Mouse (Mus musculus): ENCODE data around the gene Nt5c3.
"Not testable (repeated sequence)": the region's sequence is repeated elsewhere in the genome, so short reads cannot be mapped to it uniquely, and the experiment has no call there.

The Nt5c3 gene

DNA sequence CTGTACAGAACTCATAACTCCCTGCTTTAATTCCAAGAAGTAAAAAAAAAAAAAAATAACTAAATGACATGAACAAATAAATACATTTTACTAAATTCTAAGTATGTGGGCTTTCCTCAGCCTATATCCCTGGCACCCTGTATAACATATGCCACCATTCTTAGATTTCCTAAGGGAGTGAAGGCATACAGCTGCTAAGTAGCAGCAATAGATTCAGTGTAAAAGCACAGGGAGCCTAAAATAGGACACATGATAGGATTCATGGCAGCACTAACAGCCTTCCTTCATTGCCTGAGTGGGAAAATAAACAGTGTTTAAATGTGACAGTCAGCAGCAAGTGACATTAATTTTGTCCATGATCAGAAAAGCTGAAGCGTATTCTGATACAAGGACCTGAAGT lies 19.4 kb downstream of the Nt5c3 start:
- no peak for DNase-seq

DNA sequence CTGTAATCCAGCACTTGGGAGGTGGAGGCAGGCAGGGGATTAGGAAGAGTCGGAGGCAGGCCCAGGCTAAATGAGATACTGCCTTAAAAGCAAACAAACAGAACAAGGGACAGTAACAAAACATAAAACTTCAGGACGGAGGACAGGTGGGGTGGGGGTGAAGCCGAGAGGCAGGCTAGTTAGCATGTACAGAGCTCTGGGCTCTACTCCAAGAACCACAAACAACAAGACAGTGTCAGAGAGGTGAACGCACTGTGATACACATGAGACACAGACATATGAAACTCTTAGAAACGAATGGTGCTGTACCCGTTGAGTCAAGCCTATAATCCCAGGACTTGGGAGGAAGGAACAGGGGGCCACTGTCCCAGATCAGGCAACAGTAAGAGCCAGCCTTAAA lies 19.9 kb downstream of the Nt5c3 start:
- DNase-seq, result no peak

- DNase-seq, result no peak
Measured at GRCm38 (mm10) chr6:56902606-56903520, 20.9 kb downstream of the Nt5c3 start.

GRCm38 (mm10) chr6:56901824-56902386 lies 21.8 kb downstream of the Nt5c3 start:
- DNase-seq, result no peak

DNA sequence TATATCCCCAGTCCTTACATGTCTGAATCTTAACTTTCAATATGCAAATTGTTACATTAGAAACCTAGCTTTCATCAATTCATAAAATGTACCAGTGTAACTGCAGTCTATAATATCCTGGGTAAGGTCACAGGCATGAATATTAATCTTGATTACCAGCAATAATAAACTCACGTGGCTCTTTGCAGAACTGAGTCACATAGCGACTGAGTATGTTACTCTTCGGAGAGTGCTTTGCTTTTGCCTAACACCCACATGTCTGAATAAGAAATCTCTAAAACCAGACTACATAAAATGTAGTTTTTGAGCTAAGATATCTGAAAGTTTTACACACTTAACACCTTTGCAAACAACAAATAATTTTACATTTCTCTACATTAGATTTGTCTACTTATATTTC lies 22.4 kb downstream of the Nt5c3 start:
- no peak for DNase-seq

- no peak for DNase-seq
Measured at GRCm38 (mm10) chr6:56899601-56900000, 24.1 kb downstream of the Nt5c3 start.

GRCm38 (mm10) chr6:56890762-56891161 lies 33.0 kb downstream of the Nt5c3 start:
- no peak for DNase-seq

- no peak for DNase-seq
Measured at GRCm38 (mm10) chr6:56888561-56888960, 35.2 kb downstream of the Nt5c3 start.

GRCm38 (mm10) chr6:56879352-56879955 lies 44.3 kb downstream of the Nt5c3 start:
- DNase-seq, result no peak

- no peak for DNase-seq
Measured at GRCm38 (mm10) chr6:56877985-56878384, 45.7 kb downstream of the Nt5c3 start.

DNA sequence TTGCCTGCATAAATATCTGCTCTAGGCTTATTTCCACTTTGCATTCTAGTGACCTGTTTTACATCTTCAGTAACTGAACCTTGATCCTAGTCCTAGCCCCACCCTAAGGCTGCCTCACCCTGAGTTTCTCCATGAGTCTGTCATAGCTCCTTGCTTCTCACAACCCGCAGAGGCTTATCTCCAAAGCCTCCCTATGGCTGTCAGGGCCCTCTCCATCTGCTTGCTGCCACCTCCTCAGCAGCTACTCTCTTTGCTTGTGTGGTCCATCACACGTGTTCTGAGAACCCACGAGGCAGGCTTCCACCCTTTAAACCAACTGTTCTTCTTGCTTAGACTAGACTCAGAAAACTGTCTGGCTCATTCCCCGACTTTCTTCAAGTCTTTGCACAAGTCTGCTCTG lies 46.9 kb downstream of the Nt5c3 start:
- DNase-seq, result no peak

GRCm38 (mm10) chr6:56870027-56870426 lies 53.7 kb downstream of the Nt5c3 start:
- DNase-seq, result no peak

DNA sequence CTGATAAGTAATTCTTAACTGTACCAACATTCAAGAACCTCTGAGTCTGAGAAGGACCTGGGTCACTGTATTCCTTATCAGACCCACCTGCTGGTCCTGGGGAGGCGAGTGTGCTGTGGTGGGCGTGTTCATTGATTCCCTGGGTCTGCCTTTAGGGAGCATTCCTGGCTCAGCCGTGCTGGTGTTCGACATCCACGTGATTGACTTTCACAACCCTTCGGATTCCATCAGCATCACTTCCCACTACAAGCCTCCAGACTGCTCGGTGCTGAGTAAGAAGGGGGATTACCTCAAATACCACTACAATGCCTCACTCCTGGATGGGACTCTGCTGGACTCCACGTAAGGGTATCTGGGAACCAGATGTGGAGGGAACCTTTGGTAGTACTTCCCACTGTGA lies 55.2 kb downstream of the Nt5c3 start:
- no peak for DNase-seq

GRCm38 (mm10) chr6:56866899-56867298 lies 56.8 kb downstream of the Nt5c3 start:
- DNase-seq, result not testable (repeated sequence)

DNA sequence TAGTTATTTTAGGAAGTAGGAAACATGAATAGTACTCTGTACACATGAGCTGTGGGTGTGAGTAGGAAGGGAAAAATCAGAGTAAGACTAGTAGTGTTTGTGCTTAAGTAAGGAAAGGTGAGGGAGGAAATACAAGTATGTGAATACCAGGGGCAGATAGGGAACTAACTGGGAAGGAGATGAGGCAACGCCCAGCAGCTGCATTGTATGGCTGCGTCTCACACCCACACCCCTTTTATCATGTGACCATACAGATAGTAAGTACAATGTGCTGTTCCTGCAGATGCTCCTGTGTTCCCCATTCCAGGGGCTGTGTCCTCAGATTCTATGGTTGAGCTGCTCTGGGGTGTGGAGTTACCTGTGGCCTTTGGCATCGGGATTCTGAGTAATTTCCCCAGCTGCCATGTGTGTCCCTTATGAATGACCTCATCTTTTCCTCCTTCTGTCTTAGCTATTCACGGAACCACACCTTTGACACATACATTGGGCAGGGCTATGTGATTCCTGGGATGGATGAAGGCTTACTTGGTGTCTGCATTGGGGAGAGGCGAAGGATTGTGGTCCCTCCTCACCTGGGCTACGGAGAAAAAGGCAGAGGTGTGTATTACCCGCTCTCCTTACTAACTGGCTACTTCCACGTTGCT lies 63.4 kb downstream of the Nt5c3 start:
- no peak for DNase-seq

DNA sequence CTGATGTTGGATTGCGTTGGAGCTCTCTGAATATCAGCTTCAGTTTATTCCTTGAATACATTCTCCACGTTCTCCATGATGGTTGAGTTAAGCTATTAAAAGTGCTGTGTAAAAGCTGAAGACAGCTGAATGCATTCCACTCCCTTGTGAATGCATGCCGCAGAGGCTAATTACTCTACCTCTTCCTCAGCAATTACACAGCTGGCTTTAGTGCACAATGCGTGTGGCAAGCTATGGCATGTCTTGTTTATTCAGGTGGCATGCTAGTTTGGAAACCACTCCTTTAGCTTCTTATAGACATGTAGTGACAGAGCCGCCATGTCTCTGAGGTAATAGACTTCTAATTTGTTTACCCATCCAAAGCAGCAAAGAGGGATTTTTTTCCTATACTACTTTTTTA lies 67.0 kb downstream of the Nt5c3 start:
- DNase-seq, result no peak

DNA sequence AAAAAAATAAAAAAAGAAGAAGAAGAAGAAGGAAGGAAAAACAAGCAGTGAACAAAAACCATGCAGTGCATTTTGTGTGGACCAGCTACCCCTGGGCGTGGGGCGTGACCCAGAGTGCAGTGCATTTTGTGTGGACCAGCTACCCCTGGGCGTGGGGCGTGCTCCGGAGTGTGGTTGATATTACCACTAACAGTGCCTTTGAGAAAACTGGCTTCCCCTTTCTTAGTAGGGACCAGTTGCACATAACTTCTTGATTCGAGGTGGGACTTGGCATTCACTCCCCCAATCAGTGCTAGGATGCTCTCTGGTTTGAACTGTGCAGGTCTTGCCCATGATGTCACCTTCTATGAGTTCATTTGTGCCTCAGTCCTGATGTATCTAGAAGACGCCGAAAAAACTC lies 68.9 kb downstream of the Nt5c3 start:
- DNase-seq, result no peak

GRCm38 (mm10) chr6:56850315-56850714 lies 73.4 kb downstream of the Nt5c3 start:
- DNase-seq, result no peak

DNA sequence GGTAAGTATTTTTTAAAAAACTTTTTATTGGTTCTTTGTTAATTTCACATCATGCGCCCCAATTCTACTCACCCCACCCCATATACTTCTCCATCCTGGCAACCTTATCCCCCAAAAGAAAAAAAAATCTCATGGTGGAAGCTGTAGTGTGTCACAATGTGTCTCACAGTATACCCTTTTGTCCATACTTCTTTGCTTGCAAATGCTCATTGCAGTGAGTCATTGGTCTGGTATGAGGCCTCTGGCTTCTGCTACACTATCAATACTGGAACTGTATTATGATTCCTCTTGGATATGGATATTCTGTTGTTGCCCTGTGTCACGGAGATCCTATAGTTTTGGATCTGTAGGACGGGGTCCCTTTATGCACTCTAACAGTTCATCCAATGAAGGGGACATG lies 74.8 kb downstream of the Nt5c3 start:
- no peak for DNase-seq

GRCm38 (mm10) chr6:56844365-56844764 lies 79.4 kb downstream of the Nt5c3 start:
- no peak for DNase-seq

GRCm38 (mm10) chr6:56843229-56843628 lies 80.5 kb downstream of the Nt5c3 start:
- DNase-seq, result no peak

DNA sequence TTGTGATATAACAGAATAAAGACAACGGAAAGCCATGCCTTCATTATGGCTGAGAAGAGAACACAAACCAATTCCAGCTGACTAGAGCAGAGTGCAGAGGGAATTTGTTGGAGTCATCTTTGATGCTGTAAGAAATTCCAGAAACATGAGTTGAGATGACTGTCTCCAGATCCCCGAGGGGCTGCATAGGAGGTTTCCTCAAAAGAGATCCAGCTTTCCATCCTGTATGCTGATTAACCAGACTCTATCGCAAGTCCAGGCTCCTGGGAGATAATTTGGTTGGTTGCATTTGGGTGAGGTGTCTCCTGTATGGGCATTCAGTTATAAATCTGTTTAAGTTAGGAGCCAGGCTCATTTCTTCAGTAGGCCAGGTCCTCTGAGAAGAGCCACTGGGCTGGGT lies 86.1 kb downstream of the Nt5c3 start:
- DNase-seq, result no peak

GRCm38 (mm10) chr6:56837166-56837565 lies 86.6 kb downstream of the Nt5c3 start:
- DNase-seq, result no peak

DNA sequence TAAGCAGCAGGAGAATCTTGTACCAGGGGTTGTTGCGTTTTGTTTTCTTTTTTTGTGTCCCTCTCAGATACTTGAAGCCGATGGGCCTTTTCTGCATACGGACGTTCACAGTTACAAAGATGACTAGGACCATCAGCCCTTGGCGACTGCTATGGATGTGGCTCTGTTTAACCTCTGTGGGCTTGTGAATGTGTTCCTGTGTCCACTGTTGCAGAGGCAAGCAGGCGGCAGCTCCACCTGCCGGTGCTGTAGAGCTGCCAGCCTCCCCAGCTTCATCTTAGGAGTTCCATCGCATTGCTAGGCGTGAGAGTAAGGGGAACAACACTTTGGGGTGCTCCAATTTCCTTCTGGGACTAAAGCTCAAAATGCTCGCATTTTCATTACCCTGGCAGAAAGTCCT lies 88.2 kb downstream of the Nt5c3 start:
- DNase-seq, result no peak
